Mouse (Mus musculus) hematopoietic stem cell, adult 5-6 weeks (primary cell): ENCODE data around the gene Ergic1. TPM values are rescaled to one million over a fixed set of nuclear protein-coding genes. Genes with fewer than 3 reads are reported as not detected.

ENCODE experiments used
- ATAC-seq, 2 experiments: fragments of 125-278 bp in 1 of 2; replicated peaks in 1 of 2; 2 replicates each; pipeline ENCODE4 v1.8.0; 2016 to 2017; ENCODE audit warnings: inconsistent platforms in 2 of 2, mild to moderate bottlenecking in 2 of 2, moderate number of reproducible peaks in 2 of 2, low read depth in 1 of 2, moderate TSS enrichment in 1 of 2; ENCODE audit not compliant: low FRiP score in 2 of 2, poor library complexity in 2 of 2, severe bottlenecking in 2 of 2, insufficient read depth in 1 of 2, low TSS enrichment in 1 of 2
- total RNA-seq: library from RNA; stranded (forward); fragments of 172-1452, 232-1000 nt; gene quantifications from 2 replicates; pipeline ENCODE4 v1.2.3, GENCODE M21; 2017

The Ergic1 gene
- total RNA-seq, 1 experiment from 2014 or later: 67.5 TPM

- no peak for ATAC-seq
Observed at GRCm38 (mm10) chr17:26567142-26567817, 6.0 kb downstream of the Ergic1 start.

- ATAC-seq: no peak
Observed at GRCm38 (mm10) chr17:26567818-26568173, 6.5 kb downstream of the Ergic1 start.

- 0 out of 4 replicates have a peak, but pooled peaks of 1 of the 2 experiments have one; percentile 6 for ATAC-seq
Observed at GRCm38 (mm10) chr17:26569594-26570350, 8.5 kb downstream of the Ergic1 start.

- ATAC-seq: peak; percentile 10 to 49; a peak in 1 of 4 replicates
Observed at GRCm38 (mm10) chr17:26570651-26571118, 9.4 kb downstream of the Ergic1 start.

- no peak; a peak in 1 of 4 replicates for ATAC-seq
Observed at GRCm38 (mm10) chr17:26571377-26571776, 10.1 kb downstream of the Ergic1 start.

- no peak for ATAC-seq
Observed at GRCm38 (mm10) chr17:26572265-26572664, 11.0 kb downstream of the Ergic1 start.

GRCm38 (mm10) chr17:26574118-26574517, 12.8 kb downstream of the Ergic1 start:
- ATAC-seq: no peak

GRCm38 (mm10) chr17:26574701-26575100, 13.4 kb downstream of the Ergic1 start:
- ATAC-seq: no peak

GRCm38 (mm10) chr17:26575786-26576690, 14.7 kb downstream of the Ergic1 start:
- no peak for ATAC-seq

- ATAC-seq: no peak
Observed at GRCm38 (mm10) chr17:26576833-26577232, 15.5 kb downstream of the Ergic1 start.

GRCm38 (mm10) chr17:26577309-26577708, 16.0 kb downstream of the Ergic1 start:
- ATAC-seq: no peak

- no peak for ATAC-seq
Observed at GRCm38 (mm10) chr17:26578162-26578561, 16.9 kb downstream of the Ergic1 start.

- no peak for ATAC-seq
Observed at GRCm38 (mm10) chr17:26578771-26579170, 17.5 kb downstream of the Ergic1 start.

GRCm38 (mm10) chr17:26579396-26579795, 18.1 kb downstream of the Ergic1 start:
- no peak for ATAC-seq

- ATAC-seq: no peak
Observed at GRCm38 (mm10) chr17:26580873-26581401, 19.6 kb downstream of the Ergic1 start.

- ATAC-seq: no peak
Observed at GRCm38 (mm10) chr17:26582297-26582696, 21.0 kb downstream of the Ergic1 start.

- no peak for ATAC-seq
Observed at GRCm38 (mm10) chr17:26583056-26583455, 21.8 kb downstream of the Ergic1 start.
